Mouse (Mus musculus) cerebellum, adult 2 months (tissue): Measurements from ENCODE around the gene Fhl5. TPM values are rescaled to one million over a fixed set of nuclear protein-coding genes. Genes with fewer than 3 reads are reported as not detected.
"Not testable (repeated sequence)": the region's sequence is repeated elsewhere in the genome, so short reads cannot be mapped to it uniquely, and the experiment has no call there.

ENCODE experiments used
- DNase-seq, 2 experiments: peaks; one replicate each; pipeline ENCODE4 v3.0.0; 2021
- H3K27ac ChIP-seq: fragments of 200-500 bp; 2 replicates; pipeline ENCODE4 v1.5.1; 2012; ENCODE audit warnings: low read length, control low read depth, inconsistent platforms; ENCODE audit not compliant: insufficient read depth
- H3K27me3 ChIP-seq: fragments of 200-500 bp; 2 replicates; pipeline ENCODE4 v1.6.1; 2012; ENCODE audit warnings: inconsistent platforms, mild to moderate bottlenecking, low read length, moderate library complexity; ENCODE audit not compliant: control insufficient read depth, insufficient read depth
- H3K4me1 ChIP-seq: fragments of 200-500 bp; 2 replicates; pipeline ENCODE4 v1.6.1; 2011; ENCODE audit warnings: low read length; ENCODE audit not compliant: control insufficient read depth, insufficient read depth
- H3K4me3 ChIP-seq: fragments of 200-500 bp; replicated peaks from 2 replicates; pipeline ENCODE3; 2011; ENCODE audit warnings: mild to moderate bottlenecking, low read depth, low read length, control low read depth; ENCODE audit not compliant: insufficient read depth
- CTCF ChIP-seq: fragments of 200-500 bp; IDR thresholded peaks from 2 replicates; pipeline ENCODE4 v1.5.1; 2011; ENCODE audit warnings: low read depth, mild to moderate bottlenecking, control low read depth, low read length, moderate library complexity, borderline replicate concordance; ENCODE audit not compliant: insufficient read depth
- POLR2A ChIP-seq: fragments of 200-500 bp; IDR thresholded peaks from 2 replicates; pipeline ENCODE4 v1.6.1; 2011; ENCODE audit warnings: low read length, control low read depth, borderline replicate concordance; ENCODE audit not compliant: insufficient read depth
- WGBS: fragments of 180-500 bp; shearing (Covaris S2); methylation state at CpG from one replicate; pipeline ENCODE4 v1.1.7; 2018; 5-methylcytosine and 5-hydroxymethylcytosine counted together
- polyA plus RNA-seq: library from polyadenylated mRNA; depleted of rRNA; stranded (reverse); fragments of >200 nt; gene quantifications from 2 replicates; pipeline ENCODE4 v1.2.3, GENCODE M21; 2012; rRNA removed

Fhl5 gene
- polyA plus RNA-seq, result 0.16 and 0.28 TPM in 2 replicates

DNA sequence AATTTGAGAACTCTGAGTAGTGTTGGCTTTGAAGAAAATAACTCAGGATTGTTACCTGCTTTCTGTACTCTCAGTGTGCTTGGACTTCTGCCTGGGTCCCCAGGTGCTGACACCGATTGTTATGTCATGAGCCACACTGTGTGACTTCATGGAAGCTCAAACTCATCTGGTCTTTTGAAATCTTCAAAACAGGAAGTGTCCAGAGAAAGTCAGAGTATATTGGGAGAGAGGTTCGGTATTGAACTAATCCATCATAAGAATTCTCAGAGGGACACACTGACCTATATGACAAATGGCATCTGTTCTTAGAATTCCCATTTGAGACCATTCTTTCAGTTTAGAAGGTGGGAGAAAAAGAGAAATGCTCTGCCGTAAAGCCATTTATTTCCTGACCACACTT lies at the start of gene Fhl5:
Gene Fhl5 (minus strand): TSS at position 101 of the 400 bp plus-strand sequence.
- no peak within 1 kb of the TSS for H3K27ac ChIP-seq
- no peaks in the 10 kb centered on the region for H3K27me3 ChIP-seq
- no peak within 1 kb of the TSS for H3K4me3 ChIP-seq
- H3K4me1 ChIP-seq, result no peaks in the 10 kb centered on the region
- DNase-seq, result no peak
- 94% methylated on average over 3 of the region's 3 CpGs for WGBS
- no peak for TF ChIP-seq CTCF
- no peak for TF ChIP-seq POLR2A

GRCm38 (mm10) chr4:25285002-25285401 lies 42.3 kb upstream of the Fhl5 start:
- 86% methylated on average over 1 of the region's 1 CpGs for WGBS
- not testable (repeated sequence) for DNase-seq, H3K4me1 ChIP-seq, H3K4me3 ChIP-seq, H3K27ac ChIP-seq, H3K27me3 ChIP-seq

GRCm38 (mm10) chr4:25281671-25282038 lies 39.0 kb upstream of the Fhl5 start, which contains the start of gene Ufl1:
TSS of gene Ufl1 (minus strand) at chr4:25281821.
- peak; percentile 79 for TF ChIP-seq POLR2A
- no peak for TF ChIP-seq CTCF
- under 1% methylated on average over 30 of the region's 30 CpGs for WGBS
- DNase-seq, result peak; percentile 97 to 99
- Histone ChIP-seq H3K4me3 (peak within 1 kb of the TSS; percentile 57), H3K27me3 (no peaks in the 10 kb centered on the region), H3K27ac (peak within 1 kb of the TSS; percentile 83), H3K4me1 (no peaks in the 10 kb centered on the region)

DNA sequence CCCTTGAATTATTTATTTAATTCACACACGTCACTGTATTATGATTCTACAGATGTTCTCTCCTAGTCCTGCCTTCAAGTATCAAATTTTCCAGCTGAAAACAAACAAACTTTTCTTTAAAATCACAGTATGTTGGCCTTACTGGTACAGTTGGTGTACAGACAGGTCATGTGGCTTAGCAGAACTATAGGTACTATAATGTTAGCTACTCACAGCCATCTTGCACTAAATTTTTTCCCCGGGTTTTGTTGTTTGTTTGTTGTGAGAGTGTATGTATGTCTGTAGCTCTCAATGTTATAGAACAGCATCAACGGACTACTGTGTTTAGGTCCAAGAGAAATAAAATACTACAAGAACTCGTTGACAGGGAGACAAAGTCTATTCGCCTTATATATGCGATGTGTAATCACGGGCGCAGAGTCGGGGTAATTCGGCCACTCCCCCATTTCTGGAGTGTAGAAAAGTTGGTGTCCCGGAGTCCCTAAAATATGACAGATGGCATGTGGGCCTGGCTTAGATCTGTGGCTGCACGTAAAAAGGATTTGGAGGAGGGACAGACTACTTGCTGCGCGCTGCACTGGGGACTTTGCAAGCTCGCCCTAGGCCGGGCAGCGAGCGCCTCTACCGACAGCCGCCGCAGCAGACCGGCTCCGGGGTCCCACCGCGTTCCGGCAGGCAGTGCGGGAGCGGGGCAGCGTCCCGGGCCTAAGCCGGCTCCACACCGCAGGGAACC lies 38.4 kb upstream of the Fhl5 start:
- Histone ChIP-seq H3K27ac (peak overlapping the region; percentile 83), H3K27me3 (no peaks in the 10 kb centered on the region), H3K4me3 (peak overlapping the region; percentile 57), H3K4me1 (no peaks in the 10 kb centered on the region)
- TF ChIP-seq CTCF, result no peak; the same call in 1 of the 2 replicates
- WGBS, result 1% methylated on average over 32 of the region's 32 CpGs
- no peak for DNase-seq

GRCm38 (mm10) chr4:25272861-25273627 lies 30.4 kb upstream of the Fhl5 start:
- TF ChIP-seq POLR2A, result no peak
- TF ChIP-seq CTCF, result no peak
- no peaks in the 10 kb centered on the region for H3K27me3 ChIP-seq
- WGBS, result 98% methylated on average over 7 of the region's 7 CpGs

DNA sequence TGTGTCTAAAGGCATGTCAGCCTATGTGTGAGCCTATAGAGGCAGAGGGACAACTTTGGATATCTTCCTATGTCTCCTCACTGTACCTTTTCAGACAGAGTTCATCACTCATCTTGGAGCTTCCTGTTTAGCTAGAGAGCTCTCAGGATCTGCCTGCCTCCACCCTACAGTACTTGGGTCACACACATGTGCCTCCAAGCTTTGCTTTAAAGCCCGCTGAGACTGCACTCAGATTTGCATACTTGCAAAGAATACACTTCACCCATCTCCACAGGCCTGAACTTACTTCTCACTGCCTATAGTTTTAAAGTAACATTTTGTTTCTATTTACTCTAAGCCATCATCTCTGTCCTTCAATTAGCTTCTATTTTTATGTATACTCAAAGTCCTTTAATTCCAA lies 29.2 kb upstream of the Fhl5 start:
- 96% methylated on average over 1 of the region's 1 CpGs for WGBS
- no peak for DNase-seq
- Histone ChIP-seq H3K27ac (no peak overlapping the region), H3K4me1 (no peaks in the 10 kb centered on the region), H3K27me3 (no peaks in the 10 kb centered on the region), H3K4me3 (no peak overlapping the region)
- no peak for TF ChIP-seq POLR2A
- no peak for TF ChIP-seq CTCF

More at GRCm38 (mm10) chr4:25272861-25273627, 30.4 kb upstream of the Fhl5 start:
- DNase-seq, result no peak
- H3K27ac ChIP-seq, result no peak overlapping the region
- H3K4me3 ChIP-seq, result no peak overlapping the region
- H3K4me1 ChIP-seq, result no peaks in the 10 kb centered on the region

- H3K4me3 ChIP-seq, result no peak overlapping the region
- TF ChIP-seq CTCF, result no peak
- TF ChIP-seq POLR2A, result no peak
- no peak overlapping the region for H3K27ac ChIP-seq
- WGBS, result 97% methylated on average over 3 of the region's 3 CpGs
- DNase-seq, result no peak
- no peaks in the 10 kb centered on the region for H3K27me3 ChIP-seq
- no peaks in the 10 kb centered on the region for H3K4me1 ChIP-seq
These were observed 24.5 kb upstream of the Fhl5 start for GRCm38 (mm10) chr4:25267144-25267543.

DNA sequence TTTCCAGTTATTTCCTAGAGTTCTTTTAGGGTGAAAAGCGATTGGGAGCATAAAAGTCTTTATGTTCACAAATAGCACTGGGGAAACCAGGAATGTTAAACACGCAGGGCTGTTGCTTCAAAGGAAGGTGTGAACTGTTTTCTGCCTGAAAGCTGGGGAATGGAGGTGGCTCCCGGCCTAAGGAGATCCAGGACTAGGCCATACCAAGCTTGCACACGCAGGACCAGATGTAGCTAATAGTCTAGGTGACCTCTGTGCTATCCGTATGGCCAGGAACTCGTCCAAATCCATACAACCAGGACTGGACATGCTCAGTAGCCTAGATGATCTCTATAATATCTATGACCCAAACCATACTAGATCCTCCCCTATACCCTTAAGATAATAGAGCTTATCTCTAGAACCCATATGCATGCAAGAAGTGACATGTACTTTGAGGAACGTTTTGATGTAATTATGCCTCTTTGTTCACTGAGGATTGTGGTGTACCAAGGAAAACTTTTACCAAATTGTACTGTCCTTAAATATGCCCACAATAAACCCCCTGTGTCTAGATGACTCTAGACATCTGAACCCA lies 15.2 kb upstream of the Fhl5 start:
- WGBS, result 96% methylated on average over 7 of the region's 7 CpGs
- no peak for DNase-seq
- H3K27me3 ChIP-seq, result no peaks in the 10 kb centered on the region

DNA sequence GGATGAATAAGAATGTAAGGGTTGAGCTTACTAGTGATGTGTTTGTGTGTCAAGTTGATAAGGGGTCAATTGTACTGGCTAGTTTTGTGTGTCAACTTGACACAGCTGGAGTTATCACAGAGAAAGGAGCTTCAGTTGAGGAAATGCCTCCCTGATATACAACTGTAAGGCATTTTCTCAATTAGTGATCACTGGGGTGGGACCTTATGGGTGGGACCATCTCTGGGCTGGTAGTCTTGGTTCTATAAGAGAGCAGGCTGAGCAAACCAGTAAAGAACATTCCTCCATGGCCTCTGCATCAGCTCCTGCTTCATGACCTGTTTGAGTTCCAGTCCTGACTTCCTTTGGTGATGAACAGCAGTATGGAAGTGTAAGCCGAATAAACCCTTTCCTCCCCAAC lies 7.0 kb downstream of the Fhl5 start:
- not testable (repeated sequence) for DNase-seq, H3K27ac ChIP-seq, H3K4me1 ChIP-seq, H3K4me3 ChIP-seq, H3K27me3 ChIP-seq
- WGBS, result 92% methylated on average over 1 of the region's 1 CpGs

More for the DNA sequence above, 15.2 kb upstream of the Fhl5 start:
- TF ChIP-seq POLR2A, result no peak
- no peak for TF ChIP-seq CTCF
- no peaks in the 10 kb centered on the region for H3K4me1 ChIP-seq
- no peak overlapping the region for H3K27ac ChIP-seq
- no peak overlapping the region for H3K4me3 ChIP-seq

- not testable (repeated sequence) for H3K27ac ChIP-seq, H3K4me1 ChIP-seq, DNase-seq, H3K4me3 ChIP-seq, H3K27me3 ChIP-seq
- WGBS, result 82% methylated on average over 1 of the region's 1 CpGs
These were observed 8.9 kb downstream of the Fhl5 start for GRCm38 (mm10) chr4:25233767-25234166.
